Mouse (Mus musculus): Measurements from ENCODE around the gene Dusp15.

DNA sequence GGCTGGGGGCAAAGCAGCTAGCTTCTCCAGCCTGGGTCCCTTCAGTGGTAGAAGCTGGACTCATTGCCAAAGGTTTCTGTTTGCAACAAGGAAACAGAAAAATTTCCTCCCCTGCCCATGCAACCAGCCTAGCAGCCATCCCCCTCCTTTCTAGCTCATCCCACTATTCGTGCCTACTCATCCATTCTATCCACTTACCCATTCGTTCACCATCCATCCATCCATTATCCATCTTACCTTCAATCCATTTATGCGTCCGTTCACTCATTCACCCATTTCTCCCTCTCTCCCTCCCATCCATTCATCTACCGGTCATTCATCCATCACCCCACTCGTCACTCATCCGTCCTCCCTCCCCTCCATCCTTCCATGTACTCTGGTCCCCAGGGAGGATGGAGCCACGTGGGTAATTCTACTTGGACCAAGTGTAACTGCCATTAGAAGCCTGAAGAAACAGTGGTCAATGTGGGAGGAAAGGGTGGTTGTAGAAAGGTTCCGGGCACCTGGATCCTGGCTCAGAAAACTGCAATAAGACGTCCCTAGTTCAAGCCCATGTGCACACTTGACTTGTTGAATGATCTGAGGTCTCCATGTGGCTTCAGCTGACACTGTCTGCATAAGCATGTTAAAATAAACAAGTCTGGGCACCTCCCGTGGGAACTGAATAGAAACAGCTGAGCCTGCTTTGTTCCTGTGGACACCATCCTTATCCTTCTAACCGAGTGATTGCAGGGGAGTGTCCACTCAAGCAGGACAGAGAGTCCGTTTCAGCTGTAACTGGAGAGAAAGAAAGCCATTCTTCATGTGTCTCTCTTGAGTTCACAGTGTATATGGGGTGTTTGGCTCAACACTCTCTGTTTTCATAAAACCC lies 587 bp upstream of the Dusp15 start:
- TF ChIP-seq CTCF (IDR thresholded peaks at IDR 0.05; ENCODE audit: low read depth, low read length) (no peak), POLR2A (IDR thresholded peaks at IDR 0.05; ENCODE audit: borderline replicate concordance, low read depth, low read length) (no peak)
